Mouse (Mus musculus): Measurements from ENCODE around the gene Rxra. TPM values are rescaled to one million over a fixed set of nuclear protein-coding genes. Genes with fewer than 3 reads are reported as not detected.
A peak's percentile ranks its signal among the peaks of the same experiment; 100 is the strongest.

Gene Rxra
- total and polyA plus RNA-seq, 3 experiments: 2.1 to 5.5 (median 2.4) TPM

DNA sequence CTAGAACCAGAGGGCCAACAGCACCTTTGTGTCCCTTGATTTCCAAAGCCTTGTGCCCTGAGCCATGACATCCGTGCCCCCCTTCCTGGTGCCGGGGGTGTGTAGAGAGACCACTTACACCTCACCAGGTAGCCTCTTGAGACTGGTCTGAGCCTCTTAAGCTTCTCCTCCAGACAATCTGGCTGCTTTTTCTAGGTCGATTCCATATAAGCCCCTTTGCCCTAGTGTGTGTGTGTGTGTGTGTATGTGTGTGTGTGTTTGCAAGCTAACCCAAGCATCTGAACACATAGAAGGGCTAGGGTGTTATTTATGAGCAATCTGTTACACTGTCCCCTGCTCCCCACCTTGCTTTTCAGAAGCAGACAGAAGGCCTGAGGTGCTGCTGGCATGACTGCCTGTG lies 62.2 kb downstream of the Rxra start:
- H3K9me3 ChIP-seq (replicated peaks; ENCODE audit: low read length): no peaks in the 10 kb centered on the region
- no peaks in the 10 kb centered on the region for H3K79me2 ChIP-seq (replicated peaks; ENCODE audit: control insufficient read depth, extremely low read depth, insufficient read depth, poor library complexity, severe bottlenecking)
- dilution Hi-C loops (cut with MboI; ENCODE audit: extremely low pct_ligation_motif_present, extremely low pct_unique_long_range_greater_than_20kb, low sequenced_read_pairs): no loop called here
- no peaks in the 10 kb centered on the region for H3K27me3 ChIP-seq (replicated peaks)
- H3K36me3 ChIP-seq (replicated peaks in 1 of 2; ENCODE audit: control insufficient read depth in 1 of 2, insufficient read depth in 1 of 2, low read length in 1 of 2): no peaks in the 10 kb centered on the region
- H3K9ac ChIP-seq (ENCODE audit: insufficient read depth, low read depth): no peak overlapping the region
- no peak overlapping the region for H3K4me3 ChIP-seq (replicated peaks in 1 of 3; ENCODE audit: low read depth in 2 of 3, low read length in 2 of 3, poor library complexity in 1 of 3)
- H3K4me1 ChIP-seq (ENCODE audit: control insufficient read depth in 1 of 2, insufficient read depth in 2 of 2): peaks cover 12 to 85% of the 10 kb centered on the region in 2 experiments
- in situ Hi-C loops (cut with MboI; ENCODE audit: low pct_ligation_motif_present, low pct_unique_long_range_greater_than_20kb, low sequenced_read_pairs): loop anchor here (25.0 kb wide), 1 partner anchor 451 kb away; no protein-coding TSS in a partner anchor
- no peak for DNase-seq (ENCODE audit: extremely low read depth)
- no peak for TF ChIP-seq MAX (IDR thresholded peaks at IDR 0.05; ENCODE audit: low read length)
- TF ChIP-seq GABPA (IDR thresholded peaks at IDR 0.05; ENCODE audit: insufficient replicate concordance, low read depth, low read length): no peak
- no peak for TF ChIP-seq JUN (IDR thresholded peaks at IDR 0.05; ENCODE audit: insufficient read depth, low read depth, low read length)
- no peak for TF ChIP-seq POLR2AphosphoS2 (IDR thresholded peaks at IDR 0.05; ENCODE audit: low read depth, low read length)
- TF ChIP-seq SMC3 (IDR thresholded peaks at IDR 0.05; ENCODE audit: low read depth, low read length): no peak
- TF ChIP-seq ZC3H11A (IDR thresholded peaks at IDR 0.05; ENCODE audit: low read depth, low read length): no peak
- TF ChIP-seq CHD1 (IDR thresholded peaks at IDR 0.05; ENCODE audit: low read depth, low read length): no peak
- TF ChIP-seq ELF1 (IDR thresholded peaks at IDR 0.05; ENCODE audit: low read depth, low read length): no peak
- no peak for TF ChIP-seq ZMIZ1 (IDR thresholded peaks at IDR 0.05; ENCODE audit: low read depth, low read length)
- no peak for TF ChIP-seq MEF2A (IDR thresholded peaks at IDR 0.05; ENCODE audit: borderline replicate concordance, low read depth, low read length)
- no peak for TF ChIP-seq BHLHE40 (IDR thresholded peaks at IDR 0.05; ENCODE audit: low read depth, low read length)
- H3K27ac ChIP-seq (ENCODE audit: insufficient read depth, low read depth): no peak overlapping the region
- H3K4me2 ChIP-seq (ENCODE audit: insufficient read depth, low read depth, poor library complexity, severe bottlenecking): no peak overlapping the region

DNA sequence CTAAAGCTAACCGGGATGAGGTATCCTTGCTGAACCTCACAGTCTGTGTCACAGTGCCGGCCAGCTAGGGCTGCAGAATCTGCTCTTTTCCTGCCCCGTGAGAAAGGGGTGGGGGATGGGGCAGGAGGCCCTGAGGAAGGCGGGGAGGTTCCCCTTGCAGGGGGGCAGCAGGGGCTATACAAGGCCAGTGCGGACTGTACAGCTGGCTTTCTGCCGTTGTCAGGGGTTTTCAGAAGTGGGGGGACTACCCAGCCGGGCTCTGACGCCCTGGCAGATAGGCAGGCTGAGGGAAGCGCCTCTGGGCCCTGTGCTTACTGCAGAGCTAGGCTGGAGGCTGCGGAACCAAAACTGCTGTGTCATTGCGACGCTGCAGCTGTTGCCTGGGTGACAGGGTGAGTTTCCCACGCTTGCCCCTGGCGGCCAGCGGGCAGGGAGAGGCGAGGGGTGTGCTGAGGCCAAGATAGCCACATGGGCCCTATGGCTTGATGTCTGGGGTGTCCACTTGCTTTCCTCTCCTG lies 63.9 kb downstream of the Rxra start:
- no peaks in the 10 kb centered on the region for H3K79me2 ChIP-seq (replicated peaks; ENCODE audit: control insufficient read depth, extremely low read depth, insufficient read depth, poor library complexity, severe bottlenecking)
- peaks cover 17 to 82% of the 10 kb centered on the region in 2 experiments for H3K4me1 ChIP-seq (ENCODE audit: control insufficient read depth in 1 of 2, insufficient read depth in 2 of 2)
- in situ Hi-C loops (cut with MboI; ENCODE audit: low pct_ligation_motif_present, low pct_unique_long_range_greater_than_20kb, low sequenced_read_pairs): loop anchor here (25.0 kb wide), 1 partner anchor 453 kb away; no protein-coding TSS in a partner anchor
- H3K4me2 ChIP-seq (ENCODE audit: insufficient read depth, low read depth, poor library complexity, severe bottlenecking): peak overlapping the region; percentile 26; the same call in 1 of the 2 replicates
- no peaks in the 10 kb centered on the region for H3K9me3 ChIP-seq (replicated peaks; ENCODE audit: low read length)
- H3K36me3 ChIP-seq (replicated peaks in 1 of 2; ENCODE audit: control insufficient read depth in 1 of 2, insufficient read depth in 1 of 2, low read length in 1 of 2): no peaks in the 10 kb centered on the region
- 0 out of 2 replicates have a peak overlapping the region, but pooled peaks have one; percentile 9 for H3K27ac ChIP-seq (ENCODE audit: insufficient read depth, low read depth)
- dilution Hi-C loops (cut with MboI; ENCODE audit: extremely low pct_ligation_motif_present, extremely low pct_unique_long_range_greater_than_20kb, low sequenced_read_pairs): no loop called here
- peak; percentile 90 for DNase-seq (ENCODE audit: extremely low read depth)
- no peak overlapping the region for H3K9ac ChIP-seq (ENCODE audit: insufficient read depth, low read depth)
- no peaks in the 10 kb centered on the region for H3K27me3 ChIP-seq (replicated peaks)
- H3K4me3 ChIP-seq (replicated peaks in 1 of 3; ENCODE audit: low read depth in 2 of 3, low read length in 2 of 3, poor library complexity in 1 of 3): peak overlapping the region in 1 of 3 experiments; percentile 24
- TF ChIP-seq MYC (IDR thresholded peaks at IDR 0.05; ENCODE audit: low read depth, low read length) (no peak), USF1 (IDR thresholded peaks at IDR 0.05; ENCODE audit: low read depth, low read length) (no peak), POLR2A (IDR thresholded peaks at IDR 0.05; ENCODE audit: low read depth, low read length) (peak; percentile 30; the same call in 1 of the 2 replicates), MAFK (IDR thresholded peaks at IDR 0.05; ENCODE audit: insufficient replicate concordance, low read length) (peak; percentile 99), USF2 (conservative IDR thresholded peaks at IDR 0.05; ENCODE audit: low read depth, low read length) (no peak), ELF1 (IDR thresholded peaks at IDR 0.05; ENCODE audit: low read depth, low read length) (no peak), BHLHE40 (IDR thresholded peaks at IDR 0.05; ENCODE audit: low read depth, low read length) (no peak), TCF12 (IDR thresholded peaks at IDR 0.05; ENCODE audit: low read depth, low read length) (peak; percentile 37; the same call in 1 of the 2 replicates), SMC3 (IDR thresholded peaks at IDR 0.05; ENCODE audit: low read depth, low read length) (no peak), HCFC1 (IDR thresholded peaks at IDR 0.05; ENCODE audit: low read depth, low read length) (no peak), ETS1 (conservative IDR thresholded peaks at IDR 0.05; ENCODE audit: low read depth, low read length) (peak; percentile 62), POLR2AphosphoS2 (IDR thresholded peaks at IDR 0.05; ENCODE audit: low read depth, low read length) (no peak), ZC3H11A (IDR thresholded peaks at IDR 0.05; ENCODE audit: low read depth, low read length) (no peak), PAX5 (IDR thresholded peaks at IDR 0.05; ENCODE audit: low read length) (no peak), SIN3A (IDR thresholded peaks at IDR 0.05; ENCODE audit: low read length) (peak; percentile 93), CHD1 (IDR thresholded peaks at IDR 0.05; ENCODE audit: low read depth, low read length) (no peak), RAD21 (IDR thresholded peaks at IDR 0.05; ENCODE audit: low read depth, low read length) (no peak), ZNF384 (IDR thresholded peaks at IDR 0.05; ENCODE audit: low read depth, low read length) (no peak), CTCF (conservative IDR thresholded peaks at IDR 0.05 in 1 of 2, IDR thresholded peaks at IDR 0.05 in 1 of 2; ENCODE audit: low read depth in 2 of 2, low read length in 2 of 2) (no peak), JUND (conservative IDR thresholded peaks at IDR 0.05; ENCODE audit: low read depth, low read length) (no peak), RCOR1 (conservative IDR thresholded peaks at IDR 0.05; ENCODE audit: low read depth, low read length) (no peak), MAZ (IDR thresholded peaks at IDR 0.05; ENCODE audit: low read depth, low read length) (no peak), MEF2A (IDR thresholded peaks at IDR 0.05; ENCODE audit: borderline replicate concordance, low read depth, low read length) (no peak), ZMIZ1 (IDR thresholded peaks at IDR 0.05; ENCODE audit: low read depth, low read length) (no peak), KAT2A (IDR thresholded peaks at IDR 0.05; ENCODE audit: insufficient replicate concordance, low read length) (no peak), EP300 (IDR thresholded peaks at IDR 0.05; ENCODE audit: low read length) (no peak), UBTF (IDR thresholded peaks at IDR 0.05; ENCODE audit: low read depth, low read length) (0 out of 2 replicates have a peak, but pooled peaks have one; percentile 64), GABPA (IDR thresholded peaks at IDR 0.05; ENCODE audit: insufficient replicate concordance, low read depth, low read length) (peak; percentile 90), NELFE (IDR thresholded peaks at IDR 0.05; ENCODE audit: low read depth, low read length) (no peak)

Data from CH12.LX (cell line).